Mouse (Mus musculus) embryonic fibroblast, embryonic 13.5 days (primary cell): ENCODE data around the gene Gjb1.

Experiments
- CTCF ChIP-seq: IDR thresholded peaks from 2 replicates; pipeline ENCODE4 v1.5.1; 2011; ENCODE audit warnings: mild to moderate bottlenecking, control low read depth, low read length, moderate library complexity, borderline replicate concordance; ENCODE audit not compliant: insufficient read depth
- POLR2A ChIP-seq: IDR thresholded peaks from 2 replicates; pipeline ENCODE4 v1.6.1; 2011; ENCODE audit warnings: low read depth, mild to moderate bottlenecking, control low read depth, low read length, moderate library complexity

- TF ChIP-seq CTCF (no peak), POLR2A (no peak)
Observed at GRCm38 (mm10) chrX:101423462-101423861, 47.3 kb downstream of the Gjb1 start.
